Mouse (Mus musculus) fibroblast of lung, adult 2 months (primary cell): Measurements from ENCODE around the gene Mbtd1.
A peak's percentile ranks its signal among the peaks of the same experiment; 100 is the strongest.

Experiments
- DNase-seq: peaks from one replicate; pipeline ENCODE4 v3.0.0-alpha.2; 2011; ENCODE audit warnings: low read depth

Gene Mbtd1

DNA sequence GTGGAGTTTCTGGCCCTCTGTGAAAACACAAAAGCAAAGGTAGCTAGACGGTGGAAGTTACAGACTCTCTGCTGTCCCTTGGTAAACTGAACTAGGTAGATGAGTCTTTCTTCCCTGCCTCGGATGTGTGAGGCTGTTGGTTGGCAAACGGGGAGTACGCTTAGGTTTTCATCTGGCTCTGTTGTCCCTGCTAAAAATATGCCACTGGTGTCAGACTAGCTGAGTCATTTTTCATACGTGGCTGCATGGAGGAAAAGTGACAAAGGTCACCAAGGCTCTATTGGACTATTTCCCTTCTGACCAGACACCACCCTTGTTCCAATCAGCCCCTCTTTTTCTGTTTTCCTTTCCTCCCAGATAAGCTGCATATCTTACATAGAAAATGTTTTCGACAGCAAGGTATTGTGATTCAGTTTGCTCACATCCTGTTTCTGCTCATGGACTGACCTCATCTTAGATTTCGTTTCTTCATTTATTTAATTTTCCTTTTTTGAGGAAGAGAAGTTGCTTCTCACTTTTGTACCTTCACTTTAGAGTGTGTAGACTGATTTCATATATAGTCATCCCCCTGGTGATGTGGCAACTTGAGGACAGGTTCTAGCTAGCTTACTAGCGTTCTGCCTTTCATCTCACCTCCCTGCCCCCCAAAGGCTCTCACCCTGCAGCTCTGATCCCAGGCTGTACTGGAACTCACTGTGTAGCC, 102.1 kb downstream of the Mbtd1 start:
- no peak for DNase-seq

DNA sequence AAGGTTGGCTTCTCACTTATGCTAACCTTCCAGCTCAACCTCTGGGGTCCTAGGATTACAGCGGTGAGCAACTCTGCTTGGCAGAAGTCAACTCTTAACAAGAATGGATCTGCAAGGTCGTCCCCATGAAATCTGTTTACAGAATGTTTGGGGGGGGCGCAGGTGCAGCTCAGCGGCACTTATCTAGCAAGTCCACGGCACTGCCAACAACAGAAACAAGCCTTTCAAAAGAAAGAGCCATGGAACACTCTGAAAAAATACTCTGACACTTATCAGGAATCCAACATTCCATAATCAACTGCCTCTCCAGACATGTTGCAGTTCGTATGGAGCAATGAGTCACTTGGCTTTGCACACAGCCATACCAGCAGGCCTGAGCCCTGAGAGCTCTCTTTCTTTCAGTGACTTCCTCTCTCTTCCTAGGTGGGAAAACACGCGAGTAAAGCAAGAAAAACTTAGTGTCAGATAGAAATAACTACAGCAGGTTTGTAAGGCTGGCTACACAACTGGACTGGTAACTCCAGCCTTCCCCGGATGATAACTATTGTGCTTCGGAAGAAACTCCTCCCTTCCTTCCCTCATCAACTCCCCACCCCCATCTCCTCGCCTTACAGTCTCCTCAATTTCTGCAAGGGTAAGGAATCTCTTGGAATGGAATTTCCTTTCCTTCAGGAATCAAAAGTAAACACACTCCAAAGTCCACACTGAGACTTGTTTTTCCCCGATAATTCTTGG, 102.8 kb downstream of the Mbtd1 start:
- peak; percentile 21 for DNase-seq

DNA sequence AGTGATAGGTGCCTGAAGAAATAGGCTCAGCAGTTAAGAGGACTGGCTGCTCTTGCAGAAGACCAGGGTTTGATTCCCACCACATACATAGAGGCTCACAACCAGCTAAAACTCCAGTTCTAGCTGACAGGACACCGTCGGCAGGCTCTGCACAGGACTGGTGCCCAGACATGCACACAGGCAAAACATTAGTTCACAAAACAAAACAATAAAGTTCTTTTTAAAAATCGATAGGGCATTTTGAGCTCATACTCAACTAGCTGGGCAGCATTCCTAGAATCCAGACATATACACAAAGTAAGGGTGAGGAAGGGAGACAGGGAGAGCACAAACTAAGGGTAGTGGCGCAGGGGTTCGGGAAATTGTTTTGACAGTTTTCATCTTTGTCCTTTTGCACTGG, 108.9 kb downstream of the Mbtd1 start:
- no peak for DNase-seq

DNA sequence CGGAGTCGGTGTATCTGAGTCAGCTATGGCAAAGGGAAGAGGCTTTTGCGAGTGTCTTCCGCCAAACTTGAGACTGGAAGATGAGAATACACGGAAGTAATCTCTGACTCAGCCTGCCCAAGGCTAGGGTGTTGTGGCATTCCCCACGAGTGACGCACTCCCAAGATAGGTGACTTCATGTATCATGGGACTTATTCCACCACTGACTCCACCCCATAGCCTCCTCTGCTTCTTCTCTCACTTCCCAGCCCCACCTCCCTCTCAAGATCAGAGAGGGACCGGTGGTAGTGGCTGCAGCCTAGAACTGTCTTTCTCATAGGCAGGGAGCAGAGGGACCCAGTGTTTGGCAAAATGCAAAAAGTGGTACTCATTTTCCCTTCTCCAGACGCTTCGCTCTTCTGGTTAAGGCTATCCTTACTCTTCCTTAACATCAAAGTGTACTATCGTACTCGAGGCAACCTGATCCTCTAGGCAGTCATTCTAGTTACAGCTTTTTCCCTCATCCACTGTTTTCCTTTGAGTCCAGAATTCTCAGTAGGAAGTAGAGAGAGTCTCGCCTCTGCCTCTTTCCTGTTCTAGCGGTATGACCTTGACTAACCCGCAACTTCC, 109.6 kb downstream of the Mbtd1 start:
- DNase-seq: peak; percentile 91

DNA sequence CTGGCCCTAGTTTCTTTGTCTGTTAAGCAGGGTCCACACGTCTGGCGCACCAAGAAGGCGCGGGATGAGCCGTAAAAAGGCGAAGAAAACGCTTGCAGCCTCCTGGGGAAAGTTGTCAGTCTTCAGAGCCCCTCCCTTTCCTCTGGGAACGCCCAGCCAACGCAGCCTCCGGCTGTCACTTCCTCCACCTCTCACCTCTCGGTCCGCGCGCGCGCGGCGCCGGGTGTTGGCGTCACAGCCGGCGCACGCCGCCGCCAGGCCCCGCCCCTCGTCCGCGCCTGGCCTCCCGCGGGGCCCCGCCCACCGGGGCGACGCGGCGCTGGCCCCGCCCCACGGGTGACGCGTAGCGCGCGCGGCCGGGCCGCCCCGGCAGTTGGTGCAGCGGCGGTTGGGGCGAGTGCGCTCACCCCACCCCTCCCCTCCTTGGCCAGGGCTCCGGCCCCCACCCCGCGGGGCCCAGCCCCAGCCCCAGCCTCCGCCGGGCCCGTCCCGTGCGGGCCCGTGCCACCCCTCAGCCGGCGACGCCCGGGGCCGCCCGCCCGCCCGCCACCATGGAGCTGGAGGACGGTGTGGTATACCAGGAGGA, 110.2 kb downstream of the Mbtd1 start, which contains the start of gene Spag9:
Gene Spag9 (plus strand): TSS at position 372 of the 586 bp plus-strand sequence.
- DNase-seq: peak; percentile 84
